Mouse (Mus musculus): Measurements from ENCODE around the gene Cd80. TPM values are rescaled to one million over a fixed set of nuclear protein-coding genes. Genes with fewer than 3 reads are reported as not detected.

Gene Cd80
- total and polyA plus RNA-seq, 2 experiments from 2014 or later, result 0.33 TPM

GRCm38 (mm10) chr16:38439190-38439589 lies 16.2 kb upstream of the Cd80 start:
- no peak overlapping the region for H3K9ac ChIP-seq (replicated peaks; ENCODE audit: low read length, poor library complexity, severe bottlenecking)
- no peak overlapping the region for H3K4me2 ChIP-seq (ENCODE audit: low read depth, low read length, poor library complexity, severe bottlenecking)
- no peak overlapping the region for H3K4me3 ChIP-seq (ENCODE audit: low read depth, low read length)
- no peaks in the 10 kb centered on the region for H3K27me3 ChIP-seq (ENCODE audit: insufficient read depth, low read length)
- DNase-seq (ENCODE audit: low spot score) (no peak), ATAC-seq (ENCODE audit: low FRiP score) (no peak)
- no peaks in the 10 kb centered on the region for H3K9me3 ChIP-seq (ENCODE audit: low read length)
- no peak for TF ChIP-seq CTCF (IDR thresholded peaks at IDR 0.05)
- 79% methylated on average over 1 of the region's 1 CpGs for WGBS
- no peak overlapping the region for H3K27ac ChIP-seq (ENCODE audit: low read depth, low read length)
- no peaks in the 10 kb centered on the region for H3K4me1 ChIP-seq (ENCODE audit: insufficient read depth, low read length)
- H3K36me3 ChIP-seq (ENCODE audit: insufficient read depth, low read length), result no peaks in the 10 kb centered on the region

- H3K27me3 ChIP-seq (ENCODE audit: insufficient read depth, low read length), result no peaks in the 10 kb centered on the region
- H3K27ac ChIP-seq (ENCODE audit: low read depth, low read length), result no peak overlapping the region
- peaks cover 5% of the 10 kb centered on the region for H3K36me3 ChIP-seq (ENCODE audit: insufficient read depth, low read length)
- TF ChIP-seq CTCF (IDR thresholded peaks at IDR 0.05), result no peak
- no peak for DNase-seq (ENCODE audit: low spot score)
- H3K4me3 ChIP-seq (ENCODE audit: low read depth, low read length), result no peak overlapping the region
- H3K9me3 ChIP-seq (ENCODE audit: low read length), result no peaks in the 10 kb centered on the region
- no peak for ATAC-seq (ENCODE audit: low FRiP score)
- no peak overlapping the region for H3K9ac ChIP-seq (replicated peaks; ENCODE audit: low read length, poor library complexity, severe bottlenecking)
- WGBS, result 79% methylated on average over 6 of the region's 6 CpGs
- H3K4me1 ChIP-seq (ENCODE audit: insufficient read depth, low read length), result no peaks in the 10 kb centered on the region
- no peak overlapping the region for H3K4me2 ChIP-seq (ENCODE audit: low read depth, low read length, poor library complexity, severe bottlenecking)
These were observed 15.0 kb upstream of the Cd80 start for GRCm38 (mm10) chr16:38440403-38440802.

- no peak overlapping the region for H3K4me2 ChIP-seq (ENCODE audit: low read depth, low read length, poor library complexity, severe bottlenecking)
- 86% methylated on average over 5 of the region's 5 CpGs for WGBS
- DNase-seq (ENCODE audit: low spot score), result no peak
These were observed 13.8 kb upstream of the Cd80 start for GRCm38 (mm10) chr16:38441611-38442010.

GRCm38 (mm10) chr16:38442216-38442615 lies 13.1 kb upstream of the Cd80 start:
- no peak for DNase-seq (ENCODE audit: low spot score)
- H3K36me3 ChIP-seq (ENCODE audit: insufficient read depth, low read length), result peaks cover 16% of the 10 kb centered on the region

More at GRCm38 (mm10) chr16:38441611-38442010, 13.8 kb upstream of the Cd80 start:
- ATAC-seq (ENCODE audit: low FRiP score), result no peak
- Histone ChIP-seq H3K27me3 (ENCODE audit: insufficient read depth, low read length) (no peaks in the 10 kb centered on the region), H3K4me3 (ENCODE audit: low read depth, low read length) (no peak overlapping the region), H3K9me3 (ENCODE audit: low read length) (no peaks in the 10 kb centered on the region), H3K27ac (ENCODE audit: low read depth, low read length) (no peak overlapping the region), H3K4me1 (ENCODE audit: insufficient read depth, low read length) (no peaks in the 10 kb centered on the region), H3K9ac (replicated peaks; ENCODE audit: low read length, poor library complexity, severe bottlenecking) (no peak overlapping the region), H3K36me3 (ENCODE audit: insufficient read depth, low read length) (peaks cover 12% of the 10 kb centered on the region)
- TF ChIP-seq CTCF (IDR thresholded peaks at IDR 0.05), result no peak

GRCm38 (mm10) chr16:38443721-38444464 lies 11.5 kb upstream of the Cd80 start:
- H3K36me3 ChIP-seq (ENCODE audit: insufficient read depth, low read length), result peaks cover 22% of the 10 kb centered on the region
- H3K4me2 ChIP-seq (ENCODE audit: low read depth, low read length, poor library complexity, severe bottlenecking), result no peak overlapping the region
- no peak overlapping the region for H3K9ac ChIP-seq (replicated peaks; ENCODE audit: low read length, poor library complexity, severe bottlenecking)
- no peak for DNase-seq (ENCODE audit: low spot score)
- no peak overlapping the region for H3K27ac ChIP-seq (ENCODE audit: low read depth, low read length)
- no peaks in the 10 kb centered on the region for H3K9me3 ChIP-seq (ENCODE audit: low read length)
- ATAC-seq (ENCODE audit: low FRiP score), result no peak
- no peaks in the 10 kb centered on the region for H3K27me3 ChIP-seq (ENCODE audit: insufficient read depth, low read length)
- 96% methylated on average over 7 of the region's 7 CpGs for WGBS
- no peak for TF ChIP-seq CTCF (IDR thresholded peaks at IDR 0.05)
- H3K4me1 ChIP-seq (ENCODE audit: insufficient read depth, low read length), result no peaks in the 10 kb centered on the region
- H3K4me3 ChIP-seq (ENCODE audit: low read depth, low read length), result no peak overlapping the region

More at GRCm38 (mm10) chr16:38442216-38442615, 13.1 kb upstream of the Cd80 start:
- Histone ChIP-seq H3K9me3 (ENCODE audit: low read length) (no peaks in the 10 kb centered on the region), H3K4me3 (ENCODE audit: low read depth, low read length) (no peak overlapping the region), H3K4me1 (ENCODE audit: insufficient read depth, low read length) (no peaks in the 10 kb centered on the region), H3K4me2 (ENCODE audit: low read depth, low read length, poor library complexity, severe bottlenecking) (no peak overlapping the region), H3K27me3 (ENCODE audit: insufficient read depth, low read length) (no peaks in the 10 kb centered on the region), H3K27ac (ENCODE audit: low read depth, low read length) (no peak overlapping the region), H3K9ac (replicated peaks; ENCODE audit: low read length, poor library complexity, severe bottlenecking) (no peak overlapping the region)
- no peak for TF ChIP-seq CTCF (IDR thresholded peaks at IDR 0.05)
- ATAC-seq (ENCODE audit: low FRiP score), result no peak
- WGBS, result 86% methylated on average over 8 of the region's 8 CpGs

- Histone ChIP-seq H3K9ac (replicated peaks; ENCODE audit: low read length, poor library complexity, severe bottlenecking) (no peak overlapping the region), H3K36me3 (ENCODE audit: insufficient read depth, low read length) (peaks cover 25% of the 10 kb centered on the region), H3K27me3 (ENCODE audit: insufficient read depth, low read length) (no peaks in the 10 kb centered on the region), H3K27ac (ENCODE audit: low read depth, low read length) (no peak overlapping the region), H3K4me1 (ENCODE audit: insufficient read depth, low read length) (no peaks in the 10 kb centered on the region), H3K4me2 (ENCODE audit: low read depth, low read length, poor library complexity, severe bottlenecking) (no peak overlapping the region), H3K9me3 (ENCODE audit: low read length) (no peaks in the 10 kb centered on the region), H3K4me3 (ENCODE audit: low read depth, low read length) (no peak overlapping the region)
- ATAC-seq (ENCODE audit: low FRiP score), result no peak
- WGBS, result 100% methylated on average over 1 of the region's 1 CpGs
- no peak for DNase-seq (ENCODE audit: low spot score)
- no peak for TF ChIP-seq CTCF (IDR thresholded peaks at IDR 0.05)
These were observed 10.3 kb upstream of the Cd80 start for GRCm38 (mm10) chr16:38445046-38445445.
